Comparison of ENCODE assay signal across 17 mouse cellular contexts in genomic region chr12:110971972-110972371, GRCm38 (mm10). TPM values are rescaled to one million over a fixed set of nuclear protein-coding genes. Genes with fewer than 3 reads are reported as not detected.
DNase-seq lines count a peak whose midpoint lies in the region; ATAC-seq and TF ChIP-seq lines count a peak whose summit lies in the region.
"Had no signal": no experiment of that assay in that cellular context is flagged by ENCODE, and none has a peak within 500 bp of the region (broad histone marks: within the 10 kb centered on the region; RNA-seq: fewer than 3 reads in every experiment).

No protein-coding gene starts in this region.

- H3K9me3 ChIP-seq in liver, embryonic 13.5 days (replicated peaks) = peaks cover under 1% of the 10 kb centered on the region; the same call in 1 of the 2 replicates
- no peaks in the 10 kb centered on the region for H3K9me3 ChIP-seq in liver, postnatal 0 days (ENCODE audit: low read length)
- H3K9me3 ChIP-seq: heart, embryonic 12.5 days; hindbrain, embryonic 15.5 days had no signal

- no peak for TF ChIP-seq EP300 in liver, postnatal 0 days (IDR thresholded peaks at IDR 0.05; ENCODE audit: low read depth)

- peak overlapping the region; percentile 59 for H3K9ac ChIP-seq in liver, embryonic 13.5 days
- no peak overlapping the region for H3K9ac ChIP-seq in liver, postnatal 0 days (replicated peaks)
- H3K9ac ChIP-seq: forebrain, postnatal 0 days; heart, embryonic 12.5 days; hindbrain, embryonic 15.5 days had no signal

- ATAC-seq in liver, embryonic 13.5 days (ENCODE audit: low read depth) = peak; percentile 32
- no peak for ATAC-seq in liver, postnatal 0 days
- ATAC-seq: forebrain, postnatal 0 days had no signal

- H3K36me3 ChIP-seq in liver, embryonic 13.5 days = peaks cover 84% of the 10 kb centered on the region
- peaks cover 61% of the 10 kb centered on the region for H3K36me3 ChIP-seq in liver, postnatal 0 days (replicated peaks; ENCODE audit: insufficient read depth, low read length)

- no peak overlapping the region for H3K4me3 ChIP-seq in gastrocnemius, adult 2 months
- 0 out of 2 replicates have a peak overlapping the region, but pooled peaks have one; percentile 7 for H3K4me3 ChIP-seq in liver, embryonic 13.5 days (replicated peaks)
- no peak overlapping the region for H3K4me3 ChIP-seq in liver, postnatal 0 days (ENCODE audit: low read depth, low read length)
- H3K4me3 ChIP-seq: embryonic facial prominence, embryonic 10.5 days; heart, embryonic 12.5 days; hindbrain, embryonic 15.5 days had no signal

- peak overlapping the region; percentile 10; the same call in 1 of the 2 replicates for H3K27ac ChIP-seq in gastrocnemius, adult 2 months
- peak overlapping the region; percentile 100 for H3K27ac ChIP-seq in liver, embryonic 13.5 days
- peak overlapping the region; percentile 39; the same call in 1 of the 2 replicates for H3K27ac ChIP-seq in liver, postnatal 0 days (ENCODE audit: low read depth)
- H3K27ac ChIP-seq: embryonic facial prominence, embryonic 10.5 days; hindbrain, embryonic 15.5 days had no signal

- no peak for DNase-seq in gastrocnemius, adult 2 months
- no peak for DNase-seq in gastrocnemius, postnatal 4 days (ENCODE audit: low spot score in 2 of 2)
- DNase-seq in liver = peak; percentile 65
- no peak for DNase-seq in liver, embryonic 13.5 days
- no peak for DNase-seq in liver, postnatal 0 days
- DNase-seq in embryo, embryonic 10.5 days (ENCODE audit: low spot score) = no peak
- DNase-seq in thymus, postnatal 36 days = no peak
- DNase-seq: adrenal gland, postnatal 10 days; cerebellum, adult 11 months; cerebellum, adult 9-10 months; cerebellum, postnatal 25 days; forebrain, postnatal 0 days; gastrocnemius, postnatal 25 days; heart, adult 11 months had no signal

- peaks cover 81% of the 10 kb centered on the region for H3K4me1 ChIP-seq in liver, embryonic 13.5 days (replicated peaks)
- peaks cover 38% of the 10 kb centered on the region for H3K4me1 ChIP-seq in liver, postnatal 0 days (ENCODE audit: insufficient read depth)
- H3K4me1 ChIP-seq: embryonic facial prominence, embryonic 10.5 days; heart, embryonic 12.5 days; hindbrain, embryonic 15.5 days had no signal

- H3K4me2 ChIP-seq in liver, embryonic 13.5 days = peak overlapping the region; percentile 53
- H3K4me2 ChIP-seq in liver, postnatal 0 days (ENCODE audit: low read depth, low read length) = peak overlapping the region; percentile 31; the same call in 1 of the 2 replicates
- H3K4me2 ChIP-seq: heart, embryonic 12.5 days; hindbrain, embryonic 15.5 days had no signal

- intact Hi-C loops in gastrocnemius, adult 2 months (cut with DNase I) = no loop called here

- H3K27me3 ChIP-seq in liver, embryonic 13.5 days = no peaks in the 10 kb centered on the region
- H3K27me3 ChIP-seq in liver, postnatal 0 days (ENCODE audit: insufficient read depth, low read length) = no peaks in the 10 kb centered on the region
- H3K27me3 ChIP-seq: hindbrain, embryonic 15.5 days had no signal

- no peak for TF ChIP-seq CTCF in gastrocnemius, adult 2 months (IDR thresholded peaks at IDR 0.05)
- no peak for TF ChIP-seq CTCF in liver, postnatal 0 days (IDR thresholded peaks at IDR 0.05; ENCODE audit: low read depth)

- 29% methylated on average over 5 of the region's 5 CpGs for WGBS in liver, embryonic 13.5 days (ENCODE audit: insufficient replicate concordance)
- 65% methylated on average over 5 of the region's 5 CpGs for WGBS in liver, postnatal 0 days (ENCODE audit: insufficient replicate concordance)

RNA-seq across cellular contexts. Expression of gene Ankrd9, which starts 6.9 kb away (rescaled TPM):
- total RNA-seq in gastrocnemius, adult 2 months (2021) = 100 to 1,000 TPM; 150 to 203 TPM
- 10 to 100 TPM; 12.9 to 17.5 TPM for total RNA-seq in gastrocnemius, postnatal 4 days (2021)
- polyA plus RNA-seq in liver, embryonic 13.5 days (2015; fragmentation: Nextera tagmentation; extraction: Ambion mirVana) = 54.2 and 57.6 TPM in 2 replicates
- polyA plus RNA-seq in liver, postnatal 0 days (2015; fragmentation: Nextera tagmentation; extraction: Ambion mirVana) = 15.9 and 16.5 TPM in 2 replicates

Comparison
In these comparisons a context has a peak if more than half of its experiments do, and no peak if none do; other contexts are left out.
1. RNA of gene Ankrd9, which starts 6.9 kb away (total RNA-seq): 150 to 203 TPM in gastrocnemius, adult 2 months; 12.9 to 17.5 TPM in gastrocnemius, postnatal 4 days; every median in the first group is over 4 times any median in the second.
2. H3K27ac ChIP-seq: peak in every context shown above with its lines; median percentile 100 in liver, embryonic 13.5 days; 39 in liver, postnatal 0 days; 10 in gastrocnemius, adult 2 months.